Mouse (Mus musculus) lung, postnatal 0 days (tissue): ENCODE measurements around the gene Pex26. TPM values are rescaled to one million over a fixed set of nuclear protein-coding genes. Genes with fewer than 3 reads are reported as not detected.

Source experiments
- ATAC-seq: fragments of 200-750 bp; cut with Nextera tagmentation; 2 replicates; pipeline ENCODE4 v1.8.0; 2017; ENCODE audit warnings: moderate library complexity
- DNase-seq: peaks from one replicate; pipeline ENCODE4 v3.0.0-alpha.2; 2016; ENCODE audit warnings: low spot score
- H3K27ac ChIP-seq: fragments of 300-500 bp; sonication (generic); 2 replicates; pipeline ENCODE4 v1.5.1; 2014; ENCODE audit warnings: antibody characterized with exemption, mild to moderate bottlenecking, low read length, mixed read lengths
- H3K27me3 ChIP-seq: fragments of 300-500 bp; sonication (generic); replicated peaks from 2 replicates; pipeline ENCODE4 v1.6.1; 2014; ENCODE audit warnings: low read length, mixed read lengths; ENCODE audit not compliant: insufficient read depth
- H3K36me3 ChIP-seq: fragments of 300-500 bp; sonication (generic); 2 replicates; pipeline ENCODE4 v1.6.1; 2014; ENCODE audit warnings: low read length, mixed read lengths; ENCODE audit not compliant: insufficient read depth
- H3K4me1 ChIP-seq: fragments of 300-500 bp; sonication (generic); 2 replicates; pipeline ENCODE4 v1.6.1; 2014; ENCODE audit warnings: antibody characterized with exemption, low read depth, low read length, mixed read lengths; ENCODE audit not compliant: insufficient read depth
- H3K4me2 ChIP-seq: fragments of 300-500 bp; sonication (generic); replicated peaks from 2 replicates; pipeline ENCODE4 v1.6.1; 2014; ENCODE audit warnings: low read depth, mild to moderate bottlenecking, low read length, moderate library complexity, mixed read lengths
- H3K4me3 ChIP-seq: fragments of 300-500 bp; sonication (generic); 2 replicates; pipeline ENCODE4 v1.5.1; 2014; ENCODE audit warnings: low read depth, low read length
- H3K9ac ChIP-seq: fragments of 300-500 bp; sonication (generic); replicated peaks from 2 replicates; pipeline ENCODE4 v1.6.1; 2014; ENCODE audit warnings: low read depth, mild to moderate bottlenecking
- H3K9me3 ChIP-seq: fragments of 300-500 bp; sonication (generic); 2 replicates; pipeline ENCODE4 v1.6.1; 2016; ENCODE audit warnings: low read length, mixed read lengths
- CTCF ChIP-seq: IDR thresholded peaks from 2 replicates; pipeline ENCODE4 v1.5.1; 2016; ENCODE audit warnings: antibody characterized with exemption, mild to moderate bottlenecking
- EP300 ChIP-seq: IDR thresholded peaks from 2 replicates; pipeline ENCODE4 v1.6.1; 2016; ENCODE audit warnings: antibody characterized with exemption, mild to moderate bottlenecking, control low read depth
- WGBS: fragments of 180-500 bp; shearing (Covaris S2); extraction: QIAGEN DNeasy Blood & Tissue Kit; methylation state at CpG from one replicate; pipeline ENCODE4 v1.1.7; 2014; 5-methylcytosine and 5-hydroxymethylcytosine counted together
- polyA plus RNA-seq: library from polyadenylated mRNA; unstranded; fragments of >200 nt; fragmentation: Nextera tagmentation; extraction: Ambion mirVana; gene quantifications from 2 replicates; pipeline ENCODE4 v1.2.1, GENCODE M21; 2015

Gene Pex26
- polyA plus RNA-seq, 1 experiment from 2014 or later: 6.2 TPM

DNA sequence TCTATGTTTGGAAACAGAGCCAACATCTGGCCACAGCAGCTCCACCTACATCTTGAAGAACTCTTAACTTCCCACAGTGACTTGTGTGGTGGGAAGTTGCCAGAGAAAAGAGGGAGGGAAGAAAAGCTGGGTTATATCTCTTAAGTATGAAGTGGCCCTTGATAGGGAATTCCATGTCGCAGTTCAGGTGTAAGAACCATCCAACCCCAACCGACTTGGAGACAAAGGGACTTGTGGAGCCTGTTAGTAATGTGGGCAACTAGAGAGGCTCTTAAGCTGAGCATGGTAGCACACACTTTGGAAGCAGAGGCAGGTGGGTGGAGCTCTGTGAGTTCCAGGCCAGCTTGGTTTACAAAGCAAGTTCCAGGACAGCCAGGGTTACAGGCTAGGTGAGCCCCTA lies 26.1 kb downstream of the Pex26 start:
- no peak overlapping the region for H3K9ac ChIP-seq
- peak; percentile 82 for ATAC-seq
- WGBS: 58% methylated on average over 2 of the region's 2 CpGs
- H3K9me3 ChIP-seq: no peaks in the 10 kb centered on the region
- no peak overlapping the region for H3K4me3 ChIP-seq
- H3K27ac ChIP-seq: peak overlapping the region; percentile 55
- H3K4me2 ChIP-seq: peak overlapping the region; percentile 54; the same call in 1 of the 2 replicates
- TF ChIP-seq CTCF (no peak), EP300 (peak; percentile 92)
- H3K4me1 ChIP-seq: no peaks in the 10 kb centered on the region; the same call in 1 of the 2 replicates
- 0 out of 2 replicates have a peak, but pooled peaks cover 7% of the 10 kb centered on the region for H3K27me3 ChIP-seq
- peak; percentile 92 for DNase-seq
- no peaks in the 10 kb centered on the region for H3K36me3 ChIP-seq

DNA sequence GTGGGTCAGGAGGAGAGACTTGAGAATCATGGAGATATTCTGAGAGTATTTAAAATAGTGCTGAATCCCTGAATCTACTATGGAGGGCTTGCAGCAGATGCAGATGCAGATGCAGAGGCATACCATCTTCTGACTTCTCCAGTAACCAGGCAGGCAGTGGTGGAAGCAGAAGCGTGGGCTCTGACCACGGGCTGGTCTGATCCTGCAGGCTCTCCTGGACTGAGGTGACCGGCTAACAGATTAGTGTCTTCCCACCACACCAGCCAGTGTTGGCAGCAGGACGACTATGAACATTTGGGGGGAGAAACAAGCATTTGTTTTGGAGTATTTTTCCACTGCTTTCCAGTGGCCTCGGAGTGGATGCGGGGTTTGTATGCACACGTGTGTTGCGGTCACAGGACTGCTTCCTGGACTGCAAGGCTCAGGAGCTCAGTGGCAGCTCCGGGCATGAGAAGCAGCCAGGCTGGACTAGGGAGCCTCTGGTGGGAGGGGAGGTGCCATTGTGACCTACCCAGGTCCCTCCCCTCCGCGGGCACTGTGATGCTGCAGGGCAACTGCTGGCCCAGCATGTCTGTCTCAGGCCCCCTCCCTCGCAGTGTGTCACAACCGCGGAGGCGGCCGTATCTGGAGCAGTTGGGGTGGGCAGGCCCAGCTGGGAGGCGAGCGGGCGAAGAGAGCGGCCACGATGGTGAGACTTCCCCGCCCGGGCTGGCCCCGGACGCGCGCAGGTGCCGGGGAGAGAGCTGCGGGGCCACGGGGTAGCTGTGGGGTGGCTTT lies 26.9 kb downstream of the Pex26 start, which contains the start of gene Tuba8:
Gene Tuba8, plus strand, starts transcription at position 548 of the 777 bp plus-strand sequence.
- DNase-seq (peak; percentile 84), ATAC-seq (peak; percentile 78)
- H3K27me3 ChIP-seq: 0 out of 2 replicates have a peak, but pooled peaks cover 7% of the 10 kb centered on the region
- H3K36me3 ChIP-seq: no peaks in the 10 kb centered on the region
- peak within 1 kb of the TSS; percentile 55 for H3K27ac ChIP-seq
- no peaks in the 10 kb centered on the region; the same call in 1 of the 2 replicates for H3K4me1 ChIP-seq
- peak within 1 kb of the TSS; percentile 54 for H3K4me2 ChIP-seq
- H3K9me3 ChIP-seq: no peaks in the 10 kb centered on the region
- 0 out of 2 replicates have a peak, but pooled peaks have one; percentile 18 for TF ChIP-seq EP300
- TF ChIP-seq CTCF: no peak
- peak within 1 kb of the TSS; percentile 40 for H3K4me3 ChIP-seq
- H3K9ac ChIP-seq: peak within 1 kb of the TSS; percentile 34; the same call in 1 of the 2 replicates
- WGBS: 4% methylated on average over 30 of the region's 30 CpGs

DNA sequence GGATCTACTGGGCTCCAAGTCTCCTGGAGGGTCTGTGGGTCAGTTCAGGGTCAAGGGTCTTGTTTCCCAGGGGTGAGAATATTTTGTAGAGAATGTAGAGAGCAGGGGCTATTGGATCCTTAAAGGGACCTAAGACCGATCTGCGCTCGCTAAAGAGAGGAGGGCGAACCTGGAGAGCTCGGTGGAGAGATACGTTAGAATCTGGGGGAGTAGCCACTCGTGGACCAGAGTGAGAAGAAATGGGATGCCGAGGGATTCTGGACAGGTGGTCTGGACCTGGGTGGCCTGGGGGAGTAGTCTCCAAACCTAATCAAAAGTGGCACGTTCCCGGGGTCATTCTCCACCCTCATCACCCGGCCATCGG lies 27.4 kb downstream of the Pex26 start:
- Histone ChIP-seq H3K4me2 (peak overlapping the region; percentile 54), H3K9ac (peak overlapping the region; percentile 34; the same call in 1 of the 2 replicates), H3K4me1 (no peaks in the 10 kb centered on the region; the same call in 1 of the 2 replicates), H3K36me3 (no peaks in the 10 kb centered on the region), H3K9me3 (no peaks in the 10 kb centered on the region), H3K27ac (peak overlapping the region; percentile 55), H3K27me3 (0 out of 2 replicates have a peak, but pooled peaks cover 7% of the 10 kb centered on the region), H3K4me3 (peak overlapping the region; percentile 40)
- 1% methylated on average over 12 of the region's 12 CpGs for WGBS
- ATAC-seq: no peak
- TF ChIP-seq EP300 (no peak), CTCF (no peak)
- DNase-seq: no peak

DNA sequence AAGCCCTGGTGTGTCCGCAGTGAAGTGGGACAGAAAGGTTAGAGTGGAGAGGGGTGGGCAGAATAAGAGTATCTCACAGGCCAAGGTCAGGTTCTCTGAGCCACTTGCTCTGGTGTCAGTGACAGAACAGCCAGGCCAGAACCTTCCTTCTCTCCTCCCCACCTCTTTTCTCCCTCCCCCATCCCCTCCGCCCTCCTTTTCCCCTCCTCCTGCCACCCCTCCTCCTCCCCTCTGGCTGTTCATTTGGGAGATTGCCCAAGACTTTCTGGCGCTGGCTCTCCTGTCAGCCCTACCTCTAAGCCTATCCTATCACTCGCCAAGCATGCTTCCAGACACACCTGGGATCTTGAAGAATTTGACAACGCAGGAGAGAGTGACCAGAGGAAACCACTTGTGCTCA lies 28.3 kb downstream of the Pex26 start:
- 3% methylated on average over 5 of the region's 5 CpGs for WGBS
- ATAC-seq (peak; percentile 60), DNase-seq (peak; percentile 86)
- no peak for TF ChIP-seq CTCF
- 0 out of 2 replicates have a peak, but pooled peaks have one; percentile 46 for TF ChIP-seq EP300
- Histone ChIP-seq H3K27ac (peak overlapping the region; percentile 55), H3K36me3 (no peaks in the 10 kb centered on the region), H3K4me2 (peak overlapping the region; percentile 54), H3K9ac (0 out of 2 replicates have a peak overlapping the region, but pooled peaks have one; percentile 16), H3K27me3 (0 out of 2 replicates have a peak, but pooled peaks cover 7% of the 10 kb centered on the region), H3K4me1 (no peaks in the 10 kb centered on the region; the same call in 1 of the 2 replicates), H3K4me3 (peak overlapping the region; percentile 40), H3K9me3 (no peaks in the 10 kb centered on the region)

DNA sequence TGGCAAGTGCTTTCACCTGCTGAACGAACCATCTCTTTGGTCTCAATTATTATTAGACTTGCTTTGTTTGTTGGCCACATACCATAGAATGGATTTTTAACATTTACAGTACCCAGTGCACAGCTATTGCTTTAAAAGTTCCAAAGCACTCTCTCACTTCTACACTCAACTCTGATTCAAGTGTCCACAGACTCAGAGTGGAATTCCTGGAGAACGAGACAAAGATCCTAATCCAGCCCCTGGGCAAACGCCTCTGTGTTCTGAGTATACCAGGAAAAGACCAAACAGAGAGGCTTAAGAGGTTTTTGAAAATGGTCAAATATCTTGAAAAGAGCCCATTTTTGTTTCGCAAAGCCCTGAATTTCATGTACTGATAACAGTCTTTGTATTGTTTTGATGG lies 29.5 kb downstream of the Pex26 start:
- no peaks in the 10 kb centered on the region for H3K9me3 ChIP-seq
- no peaks in the 10 kb centered on the region for H3K36me3 ChIP-seq
- H3K4me2 ChIP-seq: no peak overlapping the region
- H3K27me3 ChIP-seq: 0 out of 2 replicates have a peak, but pooled peaks cover 7% of the 10 kb centered on the region
- no peak overlapping the region for H3K4me3 ChIP-seq
- TF ChIP-seq CTCF (no peak), EP300 (peak; percentile 89)
- DNase-seq (peak; percentile 85), ATAC-seq (peak; percentile 25)
- no peak overlapping the region for H3K9ac ChIP-seq
- no peak overlapping the region for H3K27ac ChIP-seq
- 57% methylated on average over 4 of the region's 4 CpGs for WGBS
- no peaks in the 10 kb centered on the region; the same call in 1 of the 2 replicates for H3K4me1 ChIP-seq

DNA sequence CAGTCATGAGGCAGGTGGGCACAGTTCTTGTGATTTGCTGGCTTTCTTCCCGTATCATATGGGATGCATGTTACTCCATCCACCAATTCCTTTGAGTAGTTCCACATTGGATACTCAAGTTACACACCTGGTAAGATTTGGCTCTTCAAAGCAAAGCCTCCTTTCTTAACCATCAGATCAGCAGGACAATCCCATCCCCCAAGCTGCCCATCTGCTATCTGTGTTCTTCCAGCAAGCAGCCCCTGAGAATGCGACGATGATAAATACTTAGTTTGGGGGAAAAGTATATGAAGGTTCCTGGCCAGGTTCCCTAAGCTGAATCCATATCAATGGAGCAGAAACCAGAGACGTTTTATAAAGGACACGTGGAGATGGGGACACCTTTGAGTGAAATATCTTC lies 30.8 kb downstream of the Pex26 start:
- no peaks in the 10 kb centered on the region; the same call in 1 of the 2 replicates for H3K4me1 ChIP-seq
- H3K4me3 ChIP-seq: no peak overlapping the region
- no peak overlapping the region for H3K4me2 ChIP-seq
- H3K9me3 ChIP-seq: no peaks in the 10 kb centered on the region
- no peak for ATAC-seq
- 69% methylated on average over 5 of the region's 5 CpGs for WGBS
- TF ChIP-seq EP300: no peak
- no peak for TF ChIP-seq CTCF
- H3K36me3 ChIP-seq: no peaks in the 10 kb centered on the region
- H3K27ac ChIP-seq: no peak overlapping the region
- no peak for DNase-seq
- H3K27me3 ChIP-seq: 0 out of 2 replicates have a peak, but pooled peaks cover 7% of the 10 kb centered on the region
- no peak overlapping the region for H3K9ac ChIP-seq
